Mouse (Mus musculus) adipose tissue, adult 10 weeks (tissue): Measurements from ENCODE around the gene Cyp4f40. TPM values are rescaled to one million over a fixed set of nuclear protein-coding genes. Genes with fewer than 3 reads are reported as not detected.

Experiments
- polyA plus RNA-seq: library from polyadenylated mRNA; stranded (reverse); fragments of 350-450 nt; fragmentation: Illumina TruSeq; extraction: RNeasy Lipid Tissue Mini Kit (QIAGEN cat#74804); gene quantifications from one replicate; pipeline ENCODE4 v1.2.3, GENCODE M21; 2014; ENCODE audit warnings: low read depth, low replicate concordance

Cyp4f40 gene
- polyA plus RNA-seq = 1.2 TPM

GRCm38 (mm10) chr17:32658712-32659111 is at the start of gene Cyp4f40:
Cyp4f40 (plus strand) TSS chr17:32658900.

GRCm38 (mm10) chr17:32621018-32621417 is 37.7 kb upstream of the Cyp4f40 start, which contains the start of gene Cyp4f37:
Cyp4f37 (plus strand) TSS chr17:32621309.

DNA sequence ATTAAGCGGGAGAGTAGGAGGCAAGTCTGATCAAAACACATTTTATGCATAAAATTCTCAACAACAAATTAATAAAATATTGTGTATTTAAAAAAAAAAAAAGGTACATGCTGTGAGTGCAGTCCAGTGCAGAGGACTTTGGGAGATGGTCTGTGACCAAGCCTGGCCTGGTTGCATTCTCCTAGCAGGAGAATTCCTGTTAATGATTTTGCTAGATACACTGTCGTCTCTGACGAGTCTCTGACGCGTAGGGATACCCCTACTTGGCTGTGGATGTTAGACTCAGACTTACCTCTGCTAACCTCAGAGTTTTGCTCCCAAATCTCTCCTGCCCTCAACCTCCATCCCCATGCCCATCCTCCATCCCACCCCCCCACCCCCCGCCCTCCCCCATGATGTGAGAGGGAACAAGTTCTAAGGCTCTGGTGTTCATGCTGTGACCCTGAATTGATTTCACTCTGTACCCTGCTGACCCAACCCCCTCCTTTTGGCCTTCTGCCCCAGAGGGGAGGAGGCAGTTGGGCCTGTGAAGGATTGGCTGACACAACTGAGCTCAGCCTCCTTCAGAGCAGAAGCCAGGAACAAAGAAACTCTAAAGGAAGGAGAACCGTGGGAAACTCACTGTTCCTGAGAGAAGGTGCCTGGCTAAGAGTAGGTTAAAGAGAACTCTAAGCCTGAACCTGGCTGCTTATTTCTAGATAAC is 26.5 kb downstream of the Cyp4f40 start, which contains the start of gene Cyp4f15:
Gene Cyp4f15 (plus strand): TSS at position 580 of the 703 bp plus-strand sequence.

Other genes starting within 250 kb of the Cyp4f40 start
- gene Pglyrp2, start 234.7 kb upstream of the Cyp4f40 start, polyA plus RNA-seq = 0.27 TPM
- 1.6 TPM for gene Cyp4f39, start 206.2 kb upstream of the Cyp4f40 start, polyA plus RNA-seq
- 15.0 TPM for gene Cyp4f17, start 152.8 kb upstream of the Cyp4f40 start, polyA plus RNA-seq
- 14.3 TPM for gene Cyp4f16, start 122.3 kb upstream of the Cyp4f40 start, polyA plus RNA-seq
- gene Cyp4f37, start 37.6 kb upstream of the Cyp4f40 start, polyA plus RNA-seq = not detected
- 13.3 TPM for gene Cyp4f15, start 26.7 kb downstream of the Cyp4f40 start, polyA plus RNA-seq
- gene Zfp871, start 129.4 kb downstream of the Cyp4f40 start, polyA plus RNA-seq = 13.4 TPM
- gene Zfp811, start 151.0 kb downstream of the Cyp4f40 start, polyA plus RNA-seq = 1.0 TPM
- 5.5 TPM for gene Zfp799, start 171.4 kb downstream of the Cyp4f40 start, polyA plus RNA-seq
- gene Zfp870, start 232.7 kb downstream of the Cyp4f40 start, polyA plus RNA-seq = 5.7 TPM